Mouse (Mus musculus): ENCODE data around the gene Efr3b. TPM values are rescaled to one million over a fixed set of nuclear protein-coding genes. Genes with fewer than 3 reads are reported as not detected.
A peak's percentile ranks its signal among the peaks of the same experiment; 100 is the strongest.
"Not testable (repeated sequence)": the region's sequence is repeated elsewhere in the genome, so short reads cannot be mapped to it uniquely, and the experiment has no call there.

The Efr3b gene
- polyA plus RNA-seq, 1 experiment from 2014 or later: 10.3 TPM

DNA sequence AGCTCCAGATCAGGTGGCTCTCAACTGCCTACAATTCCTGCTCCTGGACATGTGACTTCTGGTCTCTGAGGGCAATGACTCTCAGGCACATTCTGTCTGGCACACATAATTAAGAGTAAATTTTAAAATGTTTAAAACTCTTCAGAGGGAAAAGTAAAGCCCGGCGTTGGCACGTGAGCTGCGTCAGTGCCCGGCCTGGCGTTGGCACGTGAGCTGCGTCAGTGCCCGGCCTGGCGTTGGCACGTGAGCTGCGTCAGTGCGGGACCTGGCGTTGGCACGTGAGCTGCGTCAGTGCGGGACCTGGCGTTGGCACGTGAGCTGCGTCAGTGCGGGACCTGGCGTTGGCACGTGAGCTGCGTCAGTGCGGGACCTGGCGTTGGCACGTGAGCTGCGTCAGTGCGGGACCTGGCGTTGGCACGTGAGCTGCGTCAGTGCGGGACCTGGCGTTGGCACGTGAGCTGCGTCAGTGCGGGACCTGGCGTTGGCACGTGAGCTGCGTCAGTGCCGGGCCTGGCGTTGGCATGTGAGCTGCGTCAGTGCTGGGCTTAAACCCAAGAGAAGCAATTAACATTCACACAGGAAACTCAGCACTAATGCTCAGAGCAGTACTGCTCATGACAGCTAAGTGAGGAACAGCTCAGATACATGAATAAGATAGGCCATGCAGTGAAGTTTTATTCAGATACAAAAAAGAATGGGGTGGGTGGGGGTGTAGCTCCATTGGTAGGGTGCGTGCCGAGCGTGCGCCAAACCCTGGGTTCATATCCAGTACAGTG lies 108.4 kb downstream of the Efr3b start:
- H3K27me3 ChIP-seq; H3K4me3 ChIP-seq; H3K9ac ChIP-seq; H3K9me3 ChIP-seq; H3K27ac ChIP-seq; H3K4me2 ChIP-seq (replicated peaks); ATAC-seq (ENCODE audit: insufficient number of reproducible peaks, insufficient read depth, low FRiP score, low TSS enrichment); H3K36me3 ChIP-seq; H3K4me1 ChIP-seq: not testable (repeated sequence)
- WGBS: 91% methylated on average over 40 of the region's 47 CpGs

DNA sequence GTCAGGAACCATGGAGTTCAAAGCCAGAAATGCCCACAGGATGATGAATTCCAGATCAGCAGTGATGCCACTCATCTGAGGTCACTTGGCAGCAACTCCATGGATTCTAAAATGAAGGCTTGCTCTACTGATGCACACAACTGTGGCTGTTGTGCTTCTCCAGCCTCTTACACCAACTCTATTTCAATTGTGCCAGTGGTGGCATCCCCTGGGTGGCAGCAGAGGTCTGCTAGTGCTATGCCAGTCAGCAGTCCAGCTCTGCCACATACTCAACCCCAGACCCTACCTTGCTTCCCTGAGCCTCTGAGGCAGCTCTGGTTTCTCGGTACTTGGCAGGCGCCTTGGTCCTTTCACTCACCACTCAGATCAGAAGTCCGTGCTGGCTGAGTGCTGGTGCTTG lies 109.9 kb downstream of the Efr3b start:
- no peak overlapping the region for H3K27ac ChIP-seq
- no peaks in the 10 kb centered on the region for H3K36me3 ChIP-seq
- no peaks in the 10 kb centered on the region for H3K9me3 ChIP-seq
- no peak overlapping the region for H3K4me2 ChIP-seq (replicated peaks)
- WGBS: 72% methylated on average over 3 of the region's 3 CpGs
- H3K27me3 ChIP-seq: no peaks in the 10 kb centered on the region
- no peak for ATAC-seq (ENCODE audit: insufficient number of reproducible peaks, insufficient read depth, low FRiP score, low TSS enrichment)
- H3K4me1 ChIP-seq: no peaks in the 10 kb centered on the region
- no peak overlapping the region for H3K9ac ChIP-seq
- H3K4me3 ChIP-seq: no peak overlapping the region

DNA sequence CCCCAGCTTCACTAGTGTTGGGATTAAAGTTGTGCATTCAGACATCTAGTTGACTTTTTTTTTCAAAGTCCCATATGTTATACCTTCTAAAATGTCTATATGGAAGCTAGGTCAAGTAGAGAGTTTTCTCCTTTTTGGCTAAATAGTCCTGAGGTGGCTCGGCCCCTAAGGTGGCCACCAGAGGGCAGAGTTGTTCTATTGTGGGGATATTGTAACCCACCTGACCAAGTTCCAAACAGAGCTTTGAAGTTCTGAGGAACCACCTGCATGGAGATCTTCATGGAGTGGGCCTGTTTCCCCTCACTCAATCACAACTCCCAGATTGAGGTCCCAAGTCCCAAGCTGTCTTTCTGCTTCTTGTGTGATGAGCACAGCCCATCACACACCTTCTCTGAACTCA lies 112.6 kb downstream of the Efr3b start:
- ATAC-seq (ENCODE audit: insufficient number of reproducible peaks, insufficient read depth, low FRiP score, low TSS enrichment): no peak
- Histone ChIP-seq H3K9me3 (no peaks in the 10 kb centered on the region), H3K27ac (no peak overlapping the region), H3K9ac (no peak overlapping the region), H3K36me3 (no peaks in the 10 kb centered on the region), H3K27me3 (no peaks in the 10 kb centered on the region), H3K4me3 (no peak overlapping the region), H3K4me1 (no peaks in the 10 kb centered on the region), H3K4me2 (replicated peaks) (no peak overlapping the region)
- WGBS: 0% methylated on average over 1 of the region's 1 CpGs

DNA sequence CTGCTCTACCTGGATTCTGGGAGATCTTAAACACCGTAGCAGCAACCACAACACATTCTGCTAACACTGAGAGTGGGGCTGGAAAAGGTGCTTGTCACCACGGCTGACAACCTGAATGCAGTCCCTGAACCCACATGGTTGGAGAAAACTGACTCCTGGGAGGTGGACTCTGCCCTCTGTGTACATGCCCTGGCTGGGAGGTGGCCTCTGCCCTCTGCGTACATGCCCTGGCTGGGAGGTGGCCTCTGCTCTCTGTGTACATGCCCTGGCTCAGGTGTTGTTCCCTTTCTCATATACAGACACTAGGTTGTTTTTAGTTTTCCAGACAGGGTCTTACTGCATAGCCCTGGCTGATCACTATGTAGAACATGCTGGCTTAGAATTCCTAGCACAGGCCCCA lies 119.3 kb downstream of the Efr3b start:
- no peak overlapping the region for H3K9ac ChIP-seq
- peak; percentile 17; the same call in 1 of the 2 replicates for ATAC-seq (ENCODE audit: insufficient number of reproducible peaks, insufficient read depth, low FRiP score, low TSS enrichment)
- H3K36me3 ChIP-seq: no peaks in the 10 kb centered on the region
- H3K4me3 ChIP-seq: no peak overlapping the region
- no peaks in the 10 kb centered on the region for H3K27me3 ChIP-seq
- H3K9me3 ChIP-seq: no peaks in the 10 kb centered on the region
- H3K27ac ChIP-seq: no peak overlapping the region
- WGBS: 78% methylated on average over 3 of the region's 3 CpGs
- peaks cover 12% of the 10 kb centered on the region; the same call in 1 of the 2 replicates for H3K4me1 ChIP-seq
- no peak overlapping the region for H3K4me2 ChIP-seq (replicated peaks)

DNA sequence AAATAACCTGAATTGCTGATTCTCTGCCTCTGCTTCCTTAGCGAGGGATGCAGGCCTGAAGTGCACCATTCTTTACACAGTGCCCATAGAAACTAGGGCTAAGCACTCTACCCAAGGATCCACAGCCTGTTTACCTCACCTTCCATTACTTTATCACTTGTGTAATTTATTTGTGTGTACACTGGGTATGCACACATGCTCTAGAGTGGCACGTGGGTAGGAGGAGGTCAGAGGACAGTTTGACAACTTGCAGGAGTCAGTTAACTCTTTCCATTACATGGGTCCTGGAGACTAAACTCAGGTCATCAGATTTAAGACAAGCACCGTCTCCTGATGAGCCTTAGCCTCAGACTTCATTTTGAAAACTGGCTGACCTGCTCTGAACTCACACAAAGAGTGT lies 120.1 kb downstream of the Efr3b start:
- ATAC-seq (ENCODE audit: insufficient number of reproducible peaks, insufficient read depth, low FRiP score, low TSS enrichment): 0 out of 2 replicates have a peak, but pooled peaks have one; percentile 19
- peaks cover 12% of the 10 kb centered on the region; the same call in 1 of the 2 replicates for H3K4me1 ChIP-seq
- H3K27ac ChIP-seq: no peak overlapping the region
- H3K4me2 ChIP-seq (replicated peaks): no peak overlapping the region
- WGBS: 69% methylated on average over 3 of the region's 3 CpGs
- no peaks in the 10 kb centered on the region for H3K36me3 ChIP-seq
- no peak overlapping the region for H3K4me3 ChIP-seq
- H3K9ac ChIP-seq: no peak overlapping the region
- H3K9me3 ChIP-seq: no peaks in the 10 kb centered on the region
- no peaks in the 10 kb centered on the region for H3K27me3 ChIP-seq

- Histone ChIP-seq H3K4me3 (no peak overlapping the region), H3K9ac (peak overlapping the region; percentile 15; the same call in 1 of the 2 replicates), H3K27ac (no peak overlapping the region), H3K9me3 (no peaks in the 10 kb centered on the region), H3K36me3 (no peaks in the 10 kb centered on the region), H3K4me1 (peaks cover 12% of the 10 kb centered on the region; the same call in 1 of the 2 replicates), H3K4me2 (replicated peaks) (no peak overlapping the region), H3K27me3 (no peaks in the 10 kb centered on the region)
- WGBS: 18% methylated on average over 14 of the region's 14 CpGs
- no peak for ATAC-seq (ENCODE audit: insufficient number of reproducible peaks, insufficient read depth, low FRiP score, low TSS enrichment)
Observed at GRCm38 (mm10) chr12:3917668-3918341, 120.9 kb downstream of the Efr3b start.

- no peaks in the 10 kb centered on the region for H3K27me3 ChIP-seq
- H3K4me3 ChIP-seq: no peak overlapping the region
- no peak overlapping the region for H3K4me2 ChIP-seq (replicated peaks)
- no peak overlapping the region for H3K27ac ChIP-seq
- WGBS: 80% methylated on average over 3 of the region's 3 CpGs
- H3K9ac ChIP-seq: no peak overlapping the region
- H3K36me3 ChIP-seq: peaks cover 7% of the 10 kb centered on the region; the same call in 1 of the 2 replicates
- no peaks in the 10 kb centered on the region for H3K9me3 ChIP-seq
- H3K4me1 ChIP-seq: peaks cover 12% of the 10 kb centered on the region; the same call in 1 of the 2 replicates
- ATAC-seq (ENCODE audit: insufficient number of reproducible peaks, insufficient read depth, low FRiP score, low TSS enrichment): no peak
Observed at GRCm38 (mm10) chr12:3915852-3916251, 122.9 kb downstream of the Efr3b start.

Other genes with a start within 250 kb of the Efr3b start
- gene Dnmt3a, start 232.9 kb downstream of the Efr3b start, polyA plus RNA-seq (2016; fragmentation: Nextera tagmentation; extraction: Ambion mirVana): 220 and 229 TPM in 2 replicates
- 8.5 and 8.8 TPM in 2 replicates for gene Pomc, start 84.0 kb downstream of the Efr3b start, polyA plus RNA-seq (2016; fragmentation: Nextera tagmentation; extraction: Ambion mirVana)
- gene Dnajc27, start 43.7 kb upstream of the Efr3b start, polyA plus RNA-seq (2016; fragmentation: Nextera tagmentation; extraction: Ambion mirVana): 10.9 and 14.0 TPM in 2 replicates
- 14.7 and 16.2 TPM in 2 replicates for gene Adcy3, start 94.2 kb upstream of the Efr3b start, polyA plus RNA-seq (2016; fragmentation: Nextera tagmentation; extraction: Ambion mirVana)
- gene Ptrhd1, start 195.1 kb upstream of the Efr3b start, polyA plus RNA-seq (2016; fragmentation: Nextera tagmentation; extraction: Ambion mirVana): 4.8 and 5.2 TPM in 2 replicates
- 17.1 and 17.7 TPM in 2 replicates for gene Cenpo, start 195.4 kb upstream of the Efr3b start, polyA plus RNA-seq (2016; fragmentation: Nextera tagmentation; extraction: Ambion mirVana)

Measured in embryonic facial prominence, embryonic 12.5 days (tissue).